Mouse (Mus musculus): Measurements from ENCODE around the gene Astn2.

- TF ChIP-seq CTCF (IDR thresholded peaks at IDR 0.05; ENCODE audit: low read depth, low read length) (no peak), POLR2A (IDR thresholded peaks at IDR 0.05; ENCODE audit: extremely low read depth, insufficient read depth, low read length) (no peak)
Measured at GRCm38 (mm10) chr4:66271550-66272117, 132.8 kb downstream of the Astn2 start.

Measured in liver, adult 2 months (tissue).